Mouse (Mus musculus) embryonic fibroblast, embryonic 13.5 days (primary cell): ENCODE measurements around the gene Mllt3.

Source experiments
- CTCF ChIP-seq: IDR thresholded peaks from 2 replicates; pipeline ENCODE4 v1.5.1; 2011; ENCODE audit warnings: mild to moderate bottlenecking, control low read depth, low read length, moderate library complexity, borderline replicate concordance; ENCODE audit not compliant: insufficient read depth
- POLR2A ChIP-seq: IDR thresholded peaks from 2 replicates; pipeline ENCODE4 v1.6.1; 2011; ENCODE audit warnings: low read depth, mild to moderate bottlenecking, control low read depth, low read length, moderate library complexity

GRCm38 (mm10) chr4:88033216-88033653, at the start of gene Mllt3:
- TF ChIP-seq CTCF (no peak), POLR2A (peak; percentile 62)
